Mouse (Mus musculus): ENCODE data around the gene Caprin1.

Caprin1 gene

DNA sequence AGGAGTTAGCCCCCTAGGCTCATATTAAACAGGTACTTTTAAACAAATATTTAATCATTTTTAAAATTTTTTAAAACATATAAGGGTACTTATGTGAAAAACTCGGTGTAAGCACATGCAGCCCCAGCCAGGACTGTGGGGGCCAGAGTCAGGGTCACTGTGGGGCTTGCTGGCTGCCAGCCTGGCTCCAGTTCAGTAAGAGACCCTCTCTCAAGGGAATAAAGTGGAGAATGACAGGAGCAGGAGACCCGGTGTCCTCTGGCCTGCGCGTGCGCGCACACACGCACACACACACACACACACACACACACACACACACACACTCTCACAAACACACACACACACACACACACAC is 78.2 kb downstream of the Caprin1 start:
- no peak for DNase-seq

GRCm38 (mm10) chr2:103718594-103719291 is 78.7 kb downstream of the Caprin1 start:
- peak; percentile 52 for DNase-seq

DNA sequence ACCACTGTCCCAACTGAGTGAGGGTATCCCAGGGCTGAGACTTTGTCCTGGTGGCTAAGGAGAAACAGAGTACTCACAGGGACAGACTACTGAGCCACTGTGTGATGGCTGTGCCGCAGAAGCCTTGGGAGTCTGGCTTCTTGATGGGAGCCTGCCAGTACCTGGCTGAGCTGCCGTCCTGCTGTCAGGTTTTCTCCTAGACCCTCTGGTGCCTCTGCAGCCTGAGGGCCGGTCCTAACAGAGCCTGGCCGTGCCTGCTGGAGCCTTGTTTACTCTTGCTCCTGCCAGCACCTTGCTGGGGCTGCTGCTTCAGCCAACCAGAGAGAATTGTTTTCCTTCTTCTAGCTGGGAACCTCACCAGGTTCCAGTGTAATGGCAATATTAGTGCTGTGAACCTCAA is 83.0 kb downstream of the Caprin1 start:
- DNase-seq, result no peak

- DNase-seq, result no peak
Measured at GRCm38 (mm10) chr2:103713831-103714230, 83.6 kb downstream of the Caprin1 start.
